Mouse (Mus musculus) stomach, postnatal 0 days (tissue): Measurements from ENCODE around the gene Wfdc15b.

Experiments
- CTCF ChIP-seq: IDR thresholded peaks from 2 replicates; pipeline ENCODE4 v1.5.1; 2016; ENCODE audit warnings: antibody characterized with exemption, low read depth, mild to moderate bottlenecking, moderate library complexity
- EP300 ChIP-seq: optimal IDR thresholded peaks from 2 replicates; pipeline ENCODE3; 2016; ENCODE audit warnings: antibody characterized with exemption

DNA sequence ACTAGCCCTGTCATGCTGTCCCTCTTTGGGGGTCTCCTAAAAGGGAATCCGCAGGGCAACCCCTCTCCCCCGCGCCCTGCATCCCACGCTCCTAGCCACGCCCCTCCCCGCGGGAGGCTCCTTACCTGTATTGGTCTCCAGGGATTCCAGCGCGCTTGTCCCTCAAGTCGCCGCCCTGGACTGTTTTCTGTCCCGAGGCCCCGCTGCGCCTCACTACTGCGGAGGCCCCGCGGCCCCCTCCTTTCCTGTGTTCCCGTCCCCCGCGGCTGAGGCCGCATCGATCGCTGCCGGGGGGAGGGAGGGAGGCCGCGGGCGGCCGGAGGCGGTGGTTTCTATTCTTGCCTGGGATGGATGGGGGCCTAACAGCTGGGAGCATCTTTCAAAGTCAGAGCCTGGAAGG, 50.6 kb downstream of the Wfdc15b start, which contains the start of gene Kcns1:
- no peak for TF ChIP-seq CTCF
- no peak for TF ChIP-seq EP300
